Mouse (Mus musculus): ENCODE data around the gene Fbxo39. TPM values are rescaled to one million over a fixed set of nuclear protein-coding genes. Genes with fewer than 3 reads are reported as not detected.
"Not testable (repeated sequence)": the region's sequence is repeated elsewhere in the genome, so short reads cannot be mapped to it uniquely, and the experiment has no call there.

Fbxo39 gene
- polyA plus RNA-seq, 1 experiment from 2014 or later = not detected

DNA sequence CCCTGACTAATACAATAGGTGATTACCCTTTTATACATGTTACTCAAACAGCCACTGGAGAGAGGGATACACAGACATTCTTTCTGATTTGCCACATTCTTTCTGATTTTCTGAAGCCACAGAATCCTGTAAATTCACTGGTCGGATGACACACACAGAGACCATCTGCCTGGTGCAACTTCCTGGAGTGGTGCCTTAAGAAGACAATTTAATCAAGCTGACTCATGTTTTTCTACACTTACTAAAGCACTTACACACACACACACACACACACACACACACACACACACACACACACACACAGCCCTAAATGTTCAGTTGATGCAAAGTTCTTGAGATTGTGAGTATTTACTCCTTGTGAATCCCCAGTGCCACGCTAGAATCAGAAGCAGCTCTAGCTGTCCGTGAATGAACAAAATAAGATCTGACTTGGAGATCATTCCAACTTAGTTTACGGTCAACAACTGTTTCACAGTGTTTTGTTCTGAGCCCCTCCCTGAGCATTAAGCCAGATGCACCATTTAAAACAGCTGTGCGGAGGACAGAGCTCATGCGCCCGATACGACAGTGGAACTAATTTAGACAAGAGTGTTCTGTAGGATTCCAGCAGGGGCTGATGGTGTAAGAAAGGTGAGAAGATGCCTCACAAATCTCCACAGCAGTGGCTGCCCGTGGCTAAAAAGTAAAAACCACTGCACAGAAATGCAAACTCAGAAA is 18.9 kb downstream of the Fbxo39 start:
- Histone ChIP-seq H3K27ac (ENCODE audit: low read depth, low read length) (no peak overlapping the region), H3K4me2 (no peak overlapping the region), H3K36me3 (ENCODE audit: control insufficient read depth, insufficient read depth, low read length) (no peaks in the 10 kb centered on the region), H3K27me3 (ENCODE audit: control insufficient read depth, insufficient read depth, low read length) (no peaks in the 10 kb centered on the region), H3K9ac (ENCODE audit: low read depth, low read length) (no peak overlapping the region), H3K4me1 (ENCODE audit: control insufficient read depth, insufficient read depth, low read length) (no peaks in the 10 kb centered on the region), H3K9me3 (replicated peaks; ENCODE audit: control insufficient read depth, low read length) (no peaks in the 10 kb centered on the region), H3K4me3 (ENCODE audit: low read depth, low read length) (no peak overlapping the region)
- 81% methylated on average over 9 of the region's 9 CpGs for WGBS (ENCODE audit: insufficient replicate concordance)
- ATAC-seq (replicated peaks; ENCODE audit: insufficient number of reproducible peaks, low FRiP score, low TSS enrichment) = no peak

GRCm38 (mm10) chr11:72334653-72335052 is 20.4 kb downstream of the Fbxo39 start:
- no peaks in the 10 kb centered on the region for H3K4me1 ChIP-seq (ENCODE audit: control insufficient read depth, insufficient read depth, low read length)
- 72% methylated on average over 4 of the region's 4 CpGs for WGBS (ENCODE audit: insufficient replicate concordance)
- H3K9me3 ChIP-seq (replicated peaks; ENCODE audit: control insufficient read depth, low read length) = no peaks in the 10 kb centered on the region
- no peak for ATAC-seq (replicated peaks; ENCODE audit: insufficient number of reproducible peaks, low FRiP score, low TSS enrichment)
- H3K36me3 ChIP-seq (ENCODE audit: control insufficient read depth, insufficient read depth, low read length) = no peaks in the 10 kb centered on the region
- no peak overlapping the region for H3K4me3 ChIP-seq (ENCODE audit: low read depth, low read length)
- no peak overlapping the region for H3K27ac ChIP-seq (ENCODE audit: low read depth, low read length)
- no peak overlapping the region for H3K4me2 ChIP-seq
- H3K9ac ChIP-seq (ENCODE audit: low read depth, low read length) = no peak overlapping the region
- no peaks in the 10 kb centered on the region for H3K27me3 ChIP-seq (ENCODE audit: control insufficient read depth, insufficient read depth, low read length)

GRCm38 (mm10) chr11:72336726-72337125 is 22.5 kb downstream of the Fbxo39 start:
- H3K36me3 ChIP-seq (ENCODE audit: control insufficient read depth, insufficient read depth, low read length) = no peaks in the 10 kb centered on the region
- no peak overlapping the region for H3K9ac ChIP-seq (ENCODE audit: low read depth, low read length)
- WGBS (ENCODE audit: insufficient replicate concordance) = 81% methylated on average over 8 of the region's 8 CpGs
- no peak overlapping the region for H3K4me2 ChIP-seq
- H3K27me3 ChIP-seq (ENCODE audit: control insufficient read depth, insufficient read depth, low read length) = no peaks in the 10 kb centered on the region
- no peak for ATAC-seq (replicated peaks; ENCODE audit: insufficient number of reproducible peaks, low FRiP score, low TSS enrichment)
- no peaks in the 10 kb centered on the region for H3K4me1 ChIP-seq (ENCODE audit: control insufficient read depth, insufficient read depth, low read length)
- no peak overlapping the region for H3K27ac ChIP-seq (ENCODE audit: low read depth, low read length)
- H3K9me3 ChIP-seq (replicated peaks; ENCODE audit: control insufficient read depth, low read length) = no peaks in the 10 kb centered on the region
- H3K4me3 ChIP-seq (ENCODE audit: low read depth, low read length) = no peak overlapping the region

DNA sequence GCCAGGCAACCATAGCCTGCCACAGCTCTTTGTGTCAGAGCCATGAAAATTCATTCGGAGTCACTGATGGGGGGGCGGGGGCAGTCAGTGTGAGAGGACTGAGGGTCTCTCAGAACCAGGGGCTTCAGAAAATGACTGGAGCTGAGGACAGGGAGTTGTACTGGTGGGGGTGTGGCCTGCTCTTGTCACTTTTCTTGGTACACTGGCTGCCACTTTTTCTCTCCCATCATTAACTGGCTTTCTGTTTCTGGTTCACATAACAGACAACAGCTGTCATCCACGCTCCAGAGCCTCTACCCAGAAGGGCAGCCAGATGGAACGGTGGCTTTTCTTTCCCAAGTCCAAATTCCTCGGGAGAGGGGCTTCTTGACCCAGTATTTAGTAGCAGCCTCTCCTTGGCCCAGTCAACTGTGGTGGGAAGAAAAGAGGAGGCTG is 24.2 kb downstream of the Fbxo39 start:
- no peak for ATAC-seq (replicated peaks; ENCODE audit: insufficient number of reproducible peaks, low FRiP score, low TSS enrichment)
- 55% methylated on average over 5 of the region's 5 CpGs for WGBS (ENCODE audit: insufficient replicate concordance)
- no peaks in the 10 kb centered on the region for H3K36me3 ChIP-seq (ENCODE audit: control insufficient read depth, insufficient read depth, low read length)
- no peak overlapping the region for H3K4me2 ChIP-seq
- no peaks in the 10 kb centered on the region for H3K4me1 ChIP-seq (ENCODE audit: control insufficient read depth, insufficient read depth, low read length)
- no peak overlapping the region for H3K9ac ChIP-seq (ENCODE audit: low read depth, low read length)
- no peak overlapping the region for H3K27ac ChIP-seq (ENCODE audit: low read depth, low read length)
- H3K27me3 ChIP-seq (ENCODE audit: control insufficient read depth, insufficient read depth, low read length) = no peaks in the 10 kb centered on the region
- H3K9me3 ChIP-seq (replicated peaks; ENCODE audit: control insufficient read depth, low read length) = no peaks in the 10 kb centered on the region
- no peak overlapping the region for H3K4me3 ChIP-seq (ENCODE audit: low read depth, low read length)

GRCm38 (mm10) chr11:72339716-72340115 is 25.5 kb downstream of the Fbxo39 start:
- H3K27me3 ChIP-seq (ENCODE audit: control insufficient read depth, insufficient read depth, low read length) = no peaks in the 10 kb centered on the region
- no peak overlapping the region for H3K4me3 ChIP-seq (ENCODE audit: low read depth, low read length)
- no peaks in the 10 kb centered on the region for H3K36me3 ChIP-seq (ENCODE audit: control insufficient read depth, insufficient read depth, low read length)
- 89% methylated on average over 4 of the region's 4 CpGs for WGBS (ENCODE audit: insufficient replicate concordance)
- no peak for ATAC-seq (replicated peaks; ENCODE audit: insufficient number of reproducible peaks, low FRiP score, low TSS enrichment)
- no peaks in the 10 kb centered on the region for H3K4me1 ChIP-seq (ENCODE audit: control insufficient read depth, insufficient read depth, low read length)
- H3K4me2 ChIP-seq = no peak overlapping the region
- no peaks in the 10 kb centered on the region for H3K9me3 ChIP-seq (replicated peaks; ENCODE audit: control insufficient read depth, low read length)
- no peak overlapping the region for H3K9ac ChIP-seq (ENCODE audit: low read depth, low read length)
- H3K27ac ChIP-seq (ENCODE audit: low read depth, low read length) = no peak overlapping the region

DNA sequence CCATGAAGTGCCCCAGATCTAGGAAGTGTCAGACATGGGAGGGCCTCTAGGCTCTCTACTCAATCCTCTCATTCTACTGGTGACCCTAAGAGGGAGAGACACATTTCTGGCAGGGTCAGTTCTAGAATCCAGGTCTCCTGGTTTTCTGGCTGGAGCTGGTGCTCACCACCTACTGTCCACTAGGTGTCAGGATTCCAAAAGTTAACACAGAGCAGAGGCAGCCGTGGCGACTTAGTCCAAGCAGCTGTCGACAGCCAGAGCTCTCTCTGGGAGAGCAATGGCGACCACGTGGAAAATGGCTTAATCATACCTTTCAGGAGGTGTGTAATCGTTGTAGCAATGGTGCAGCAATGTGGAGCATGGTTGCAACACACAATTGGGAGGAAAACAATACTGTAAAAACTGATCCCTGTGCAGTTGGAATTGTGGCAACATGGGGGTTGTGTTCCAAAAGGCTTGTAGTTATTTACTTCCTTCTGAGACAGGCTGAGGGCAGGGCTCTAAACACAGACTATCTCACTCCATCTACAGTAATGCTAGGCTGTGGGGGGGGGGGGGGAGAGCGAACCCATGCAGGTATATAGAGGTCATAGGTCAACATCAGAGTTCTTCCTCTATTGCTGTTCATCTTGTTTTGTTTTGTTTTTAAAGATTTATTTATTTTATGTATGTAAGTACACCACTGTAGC is 28.4 kb downstream of the Fbxo39 start:
- ATAC-seq (replicated peaks; ENCODE audit: insufficient number of reproducible peaks, low FRiP score, low TSS enrichment) = no peak
- H3K27me3 ChIP-seq (ENCODE audit: control insufficient read depth, insufficient read depth, low read length) = no peaks in the 10 kb centered on the region
- no peak overlapping the region for H3K4me2 ChIP-seq
- H3K9me3 ChIP-seq (replicated peaks; ENCODE audit: control insufficient read depth, low read length) = no peaks in the 10 kb centered on the region
- no peak overlapping the region for H3K9ac ChIP-seq (ENCODE audit: low read depth, low read length)
- H3K4me3 ChIP-seq (ENCODE audit: low read depth, low read length) = no peak overlapping the region
- H3K27ac ChIP-seq (ENCODE audit: low read depth, low read length) = no peak overlapping the region
- no peaks in the 10 kb centered on the region for H3K36me3 ChIP-seq (ENCODE audit: control insufficient read depth, insufficient read depth, low read length)
- no peaks in the 10 kb centered on the region for H3K4me1 ChIP-seq (ENCODE audit: control insufficient read depth, insufficient read depth, low read length)
- 10% methylated on average over 7 of the region's 7 CpGs for WGBS (ENCODE audit: insufficient replicate concordance)

DNA sequence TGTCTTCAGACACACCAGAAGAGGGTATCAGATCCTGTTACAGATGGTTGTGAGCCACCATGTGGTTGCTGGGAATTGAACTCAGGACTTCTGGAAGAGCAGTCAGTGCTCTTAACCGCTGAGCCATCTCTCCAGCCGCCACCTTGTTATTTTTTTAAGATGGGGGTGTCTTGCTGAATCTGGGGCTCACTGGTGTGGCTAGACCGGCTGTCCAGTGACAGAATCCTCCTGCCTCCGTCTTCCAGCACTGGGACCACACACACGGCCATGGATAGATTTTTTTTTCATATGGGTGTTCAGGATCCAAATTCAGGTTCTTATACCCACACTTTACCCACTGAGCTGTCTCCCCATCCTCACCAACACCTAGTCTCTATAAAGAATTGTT is 29.0 kb downstream of the Fbxo39 start:
- not testable (repeated sequence) for H3K4me2 ChIP-seq; H3K27ac ChIP-seq (ENCODE audit: low read depth, low read length); ATAC-seq (replicated peaks; ENCODE audit: insufficient number of reproducible peaks, low FRiP score, low TSS enrichment); H3K36me3 ChIP-seq (ENCODE audit: control insufficient read depth, insufficient read depth, low read length); H3K4me1 ChIP-seq (ENCODE audit: control insufficient read depth, insufficient read depth, low read length); H3K9ac ChIP-seq (ENCODE audit: low read depth, low read length); H3K9me3 ChIP-seq (replicated peaks; ENCODE audit: control insufficient read depth, low read length); H3K27me3 ChIP-seq (ENCODE audit: control insufficient read depth, insufficient read depth, low read length); H3K4me3 ChIP-seq (ENCODE audit: low read depth, low read length)
- 91% methylated on average over 5 of the region's 5 CpGs for WGBS (ENCODE audit: insufficient replicate concordance)

- Histone ChIP-seq H3K9ac (ENCODE audit: low read depth, low read length) (0 out of 2 replicates have a peak overlapping the region, but pooled peaks have one; percentile 43), H3K4me1 (ENCODE audit: control insufficient read depth, insufficient read depth, low read length) (no peaks in the 10 kb centered on the region), H3K27ac (ENCODE audit: low read depth, low read length) (no peak overlapping the region), H3K4me3 (ENCODE audit: low read depth, low read length) (no peak overlapping the region), H3K27me3 (ENCODE audit: control insufficient read depth, insufficient read depth, low read length) (no peaks in the 10 kb centered on the region), H3K36me3 (ENCODE audit: control insufficient read depth, insufficient read depth, low read length) (no peaks in the 10 kb centered on the region), H3K4me2 (no peak overlapping the region), H3K9me3 (replicated peaks; ENCODE audit: control insufficient read depth, low read length) (no peaks in the 10 kb centered on the region)
- no peak for ATAC-seq (replicated peaks; ENCODE audit: insufficient number of reproducible peaks, low FRiP score, low TSS enrichment)
- WGBS (ENCODE audit: insufficient replicate concordance) = 21% methylated on average over 8 of the region's 8 CpGs
Measured at GRCm38 (mm10) chr11:72343904-72344303, 29.7 kb downstream of the Fbxo39 start.

GRCm38 (mm10) chr11:72344486-72344885 is 30.2 kb downstream of the Fbxo39 start:
- H3K36me3 ChIP-seq (ENCODE audit: control insufficient read depth, insufficient read depth, low read length) = no peaks in the 10 kb centered on the region
- H3K9me3 ChIP-seq (replicated peaks; ENCODE audit: control insufficient read depth, low read length) = no peaks in the 10 kb centered on the region
- no peak overlapping the region for H3K9ac ChIP-seq (ENCODE audit: low read depth, low read length)
- H3K4me2 ChIP-seq = no peak overlapping the region
- H3K27me3 ChIP-seq (ENCODE audit: control insufficient read depth, insufficient read depth, low read length) = no peaks in the 10 kb centered on the region
- H3K4me1 ChIP-seq (ENCODE audit: control insufficient read depth, insufficient read depth, low read length) = no peaks in the 10 kb centered on the region
- ATAC-seq (replicated peaks; ENCODE audit: insufficient number of reproducible peaks, low FRiP score, low TSS enrichment) = no peak
- H3K4me3 ChIP-seq (ENCODE audit: low read depth, low read length) = no peak overlapping the region
- H3K27ac ChIP-seq (ENCODE audit: low read depth, low read length) = no peak overlapping the region
- 81% methylated on average over 11 of the region's 11 CpGs for WGBS (ENCODE audit: insufficient replicate concordance)

Data from heart, embryonic 11.5 days (tissue).